Mouse (Mus musculus) CH12.LX (cell line): Measurements from ENCODE around the gene Ptprm.

Experiments used
- BHLHE40 ChIP-seq: IDR thresholded peaks from 2 replicates; pipeline ENCODE4 v1.6.1; 2011; ENCODE audit warnings: mild to moderate bottlenecking, low read depth, low read length, improper control_type of control experiment
- CHD1 ChIP-seq: IDR thresholded peaks from 2 replicates; pipeline ENCODE4 v1.6.1; 2012; ENCODE audit warnings: low read depth, low read length, improper control_type of control experiment, inconsistent platforms
- CHD2 ChIP-seq: IDR thresholded peaks from 2 replicates; pipeline ENCODE4 v1.6.1; 2011; ENCODE audit warnings: low read length, improper control_type of control experiment
- CTCF ChIP-seq, 2 experiments: IDR thresholded peaks in 1 of 2; conservative IDR thresholded peaks in 1 of 2; 2 replicates each; pipeline ENCODE4 v1.5.1; 2011 to 2012; ENCODE audit warnings: low read depth in 2 of 2, low read length in 2 of 2, improper control_type of control experiment in 1 of 2, inconsistent platforms in 1 of 2, mild to moderate bottlenecking in 1 of 2, moderate library complexity in 1 of 2
- EP300 ChIP-seq: IDR thresholded peaks from 2 replicates; pipeline ENCODE4 v1.6.1; 2011; ENCODE audit warnings: low read length, improper control_type of control experiment
- GABPA ChIP-seq: IDR thresholded peaks from 2 replicates; pipeline ENCODE4 v1.6.1; 2012; ENCODE audit warnings: low read depth, low read length, improper control_type of control experiment, inconsistent platforms; ENCODE audit not compliant: insufficient replicate concordance
- HCFC1 ChIP-seq: IDR thresholded peaks from 2 replicates; pipeline ENCODE4 v1.6.1; 2012; ENCODE audit warnings: low read depth, mild to moderate bottlenecking, inconsistent platforms, low read length, improper control_type of control experiment
- IRF4 ChIP-seq: IDR thresholded peaks from 2 replicates; pipeline ENCODE4 v1.6.1; 2014; ENCODE audit warnings: low read depth, mild to moderate bottlenecking, inconsistent platforms, low read length, improper control_type of control experiment
- JUN ChIP-seq: IDR thresholded peaks from 2 replicates; pipeline ENCODE4 v1.6.1; 2011; ENCODE audit warnings: low read depth, mild to moderate bottlenecking, low read length, improper control_type of control experiment, moderate library complexity; ENCODE audit not compliant: insufficient read depth
- MAZ ChIP-seq: IDR thresholded peaks from 2 replicates; pipeline ENCODE4 v1.6.1; 2012; ENCODE audit warnings: low read depth, mild to moderate bottlenecking, inconsistent platforms, low read length, improper control_type of control experiment, moderate library complexity
- NELFE ChIP-seq: IDR thresholded peaks from 2 replicates; pipeline ENCODE4 v1.6.1; 2011; ENCODE audit warnings: low read depth, low read length, improper control_type of control experiment
- POLR2A ChIP-seq: IDR thresholded peaks from 2 replicates; pipeline ENCODE4 v1.6.1; 2011; ENCODE audit warnings: low read depth, mild to moderate bottlenecking, improper control_type of control experiment, low read length
- UBTF ChIP-seq: IDR thresholded peaks from 2 replicates; pipeline ENCODE4 v1.6.1; 2012; ENCODE audit warnings: low read depth, mild to moderate bottlenecking, inconsistent platforms, low read length, improper control_type of control experiment, moderate library complexity
- ZC3H11A ChIP-seq: IDR thresholded peaks from 2 replicates; pipeline ENCODE4 v1.6.1; 2012; ENCODE audit warnings: low read depth, mild to moderate bottlenecking, inconsistent platforms, low read length, improper control_type of control experiment

DNA sequence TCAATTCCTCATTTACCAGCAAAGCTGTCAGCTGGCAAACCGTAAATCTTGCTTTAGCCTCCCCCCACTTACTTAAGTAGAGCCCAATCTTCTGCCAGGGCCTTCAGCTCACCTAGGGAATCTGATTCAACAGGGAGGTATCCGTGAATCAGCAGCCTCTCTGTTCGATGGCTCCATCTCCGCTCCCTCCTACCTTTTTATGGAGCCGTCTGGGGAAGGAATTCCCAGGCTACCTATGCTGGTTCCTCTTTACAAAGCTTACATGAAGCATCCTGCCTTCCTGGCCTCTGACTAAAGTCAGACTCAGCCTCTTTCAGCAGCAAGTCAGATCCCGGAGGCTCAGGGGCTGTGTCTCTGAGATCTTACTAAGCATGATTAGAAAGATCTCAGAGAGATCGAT lies 264.1 kb downstream of the Ptprm start:
- no peak for TF ChIP-seq NELFE
- no peak for TF ChIP-seq CHD1
- TF ChIP-seq CTCF (conservative IDR thresholded peaks at IDR 0.05 in 1 of 2, IDR thresholded peaks at IDR 0.05 in 1 of 2; ENCODE audit: low read depth in 2 of 2, low read length in 2 of 2) = no peak
- no peak for TF ChIP-seq JUN
- TF ChIP-seq EP300 = no peak
- TF ChIP-seq CHD2 = no peak
- no peak for TF ChIP-seq BHLHE40
- TF ChIP-seq ZC3H11A = no peak
- no peak for TF ChIP-seq IRF4
- TF ChIP-seq POLR2A = no peak
- TF ChIP-seq MAZ = no peak
- TF ChIP-seq GABPA = no peak
- TF ChIP-seq HCFC1 = no peak
- TF ChIP-seq UBTF = no peak
